Mouse (Mus musculus) layer of hippocampus, adult 9-10 months (tissue): ENCODE data around the gene Gm12169.
"Not testable (repeated sequence)": the region's sequence is repeated elsewhere in the genome, so short reads cannot be mapped to it uniquely, and the experiment has no call there.

Source experiments
- DNase-seq: peaks from one replicate; pipeline ENCODE4 v3.0.0; 2022; ENCODE audit warnings: low spot score

Gene Gm12169

DNA sequence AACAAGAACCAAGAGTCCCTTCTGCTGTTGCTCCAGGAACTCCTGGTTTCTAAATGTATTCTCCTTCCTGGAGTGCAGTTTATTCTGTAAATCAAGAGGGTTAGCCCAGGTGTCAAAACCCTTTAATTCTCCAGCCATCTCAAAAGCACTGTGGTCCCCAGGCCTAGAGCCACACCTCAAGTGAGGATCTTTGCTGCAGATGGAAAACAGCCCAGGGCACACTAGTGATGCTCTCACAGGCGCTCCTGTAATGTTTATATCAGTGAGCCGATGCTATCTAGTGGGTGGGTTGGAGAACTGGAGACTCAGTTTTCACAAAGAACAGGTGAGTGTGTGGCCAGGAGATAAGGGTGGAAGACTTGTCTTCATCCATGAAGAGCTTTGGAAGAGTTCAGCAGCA is at the start of gene Gm12169:
Gm12169 (plus strand) TSS at position 301 of the 400 bp plus-strand sequence.
- no peak for DNase-seq

DNA sequence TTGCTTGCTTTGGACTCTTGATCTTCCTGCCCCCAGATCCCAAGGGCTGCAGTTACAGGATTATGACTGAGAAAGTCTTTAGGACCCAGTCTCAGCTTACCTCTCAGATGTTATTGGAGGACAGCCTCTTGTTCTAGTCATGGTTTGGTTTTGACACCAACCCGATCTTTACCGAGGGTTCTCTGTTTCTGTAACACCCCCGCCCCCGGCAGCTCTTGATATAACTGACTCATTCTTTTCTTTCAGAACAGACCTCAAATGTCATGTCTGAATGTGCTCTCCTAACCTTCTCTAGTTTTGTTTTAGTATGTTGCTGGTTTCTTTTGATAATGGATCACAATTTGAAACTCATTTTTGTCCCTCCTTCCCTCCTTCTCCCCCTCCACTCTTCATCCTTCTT is 49.8 kb upstream of the Gm12169 start:
- no peak for DNase-seq

DNA sequence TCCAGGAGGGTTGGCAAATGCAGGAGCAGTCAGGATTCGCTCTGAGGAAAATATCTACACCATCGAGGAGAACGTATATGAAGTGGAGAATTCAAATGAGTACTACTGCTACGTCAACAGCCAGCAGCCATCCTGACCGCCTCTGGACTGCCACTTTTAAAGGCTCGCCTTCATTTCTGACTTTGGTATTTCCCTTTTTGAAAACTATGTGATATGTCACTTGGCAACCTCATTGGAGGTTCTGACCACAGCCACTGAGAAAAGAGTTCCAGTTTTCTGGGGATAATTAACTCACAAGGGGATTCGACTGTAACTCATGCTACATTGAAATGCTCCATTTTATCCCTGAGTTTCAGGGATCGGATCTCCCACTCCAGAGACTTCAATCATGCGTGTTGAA is 44.7 kb upstream of the Gm12169 start:
- no peak for DNase-seq

DNA sequence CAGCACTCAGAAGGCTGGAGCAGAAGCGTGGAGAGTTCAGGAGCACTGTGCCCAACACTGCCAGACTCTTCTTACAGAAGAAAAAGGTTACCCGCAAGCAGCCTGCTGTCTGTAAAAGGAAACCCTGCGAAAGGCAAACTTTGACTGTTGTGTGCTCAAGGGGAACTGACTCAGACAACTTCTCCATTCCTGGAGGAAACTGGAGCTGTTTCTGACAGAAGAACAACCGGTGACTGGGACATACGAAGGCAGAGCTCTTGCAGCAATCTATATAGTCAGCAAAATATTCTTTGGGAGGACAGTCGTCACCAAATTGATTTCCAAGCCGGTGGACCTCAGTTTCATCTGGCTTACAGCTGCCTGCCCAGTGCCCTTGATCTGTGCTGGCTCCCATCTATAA is 43.5 kb upstream of the Gm12169 start:
- DNase-seq = peak; percentile 26

- no peak for DNase-seq
Observed at GRCm38 (mm10) chr11:46488231-46488630, 35.8 kb upstream of the Gm12169 start.

DNA sequence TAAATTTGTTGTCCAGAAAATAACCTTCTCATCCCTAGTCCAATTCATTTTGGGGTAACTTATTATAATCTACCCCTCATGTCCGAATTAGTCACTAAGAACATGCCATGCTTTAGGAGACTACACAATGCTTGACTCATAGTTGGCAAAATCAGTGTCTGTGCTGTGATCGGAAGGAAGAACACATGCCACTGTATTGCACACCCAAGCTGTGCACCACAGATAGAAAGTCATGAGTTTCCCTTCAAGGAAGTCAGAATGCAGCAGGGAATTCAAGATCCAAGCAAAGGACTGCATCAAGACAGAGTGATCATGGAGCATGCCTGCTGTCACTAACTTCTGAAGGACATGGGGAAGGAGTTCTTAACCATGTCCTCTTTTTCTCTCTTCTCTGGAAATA is 35.4 kb upstream of the Gm12169 start:
- no peak for DNase-seq

- DNase-seq = no peak
Observed at GRCm38 (mm10) chr11:46507146-46507545, 16.9 kb upstream of the Gm12169 start.

DNA sequence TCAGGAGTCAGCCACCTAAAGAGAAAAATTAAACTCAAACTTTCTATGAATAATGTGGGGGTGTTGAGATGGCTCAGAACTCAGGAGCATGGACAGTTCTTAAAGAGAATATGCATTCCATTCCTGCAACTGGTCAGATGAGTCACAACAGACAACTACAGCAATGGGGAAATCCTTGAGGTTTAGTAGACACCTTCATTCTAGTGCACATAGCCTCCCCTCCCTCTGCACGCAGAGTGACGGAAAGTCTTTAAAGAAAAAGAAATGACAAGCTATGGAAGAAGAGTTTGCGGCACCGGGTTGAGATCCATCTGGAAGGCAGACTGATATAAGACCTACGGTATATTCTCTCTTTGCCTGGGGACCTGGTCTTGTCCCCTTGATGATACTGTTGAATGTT is 14.1 kb upstream of the Gm12169 start:
- no peak for DNase-seq

DNA sequence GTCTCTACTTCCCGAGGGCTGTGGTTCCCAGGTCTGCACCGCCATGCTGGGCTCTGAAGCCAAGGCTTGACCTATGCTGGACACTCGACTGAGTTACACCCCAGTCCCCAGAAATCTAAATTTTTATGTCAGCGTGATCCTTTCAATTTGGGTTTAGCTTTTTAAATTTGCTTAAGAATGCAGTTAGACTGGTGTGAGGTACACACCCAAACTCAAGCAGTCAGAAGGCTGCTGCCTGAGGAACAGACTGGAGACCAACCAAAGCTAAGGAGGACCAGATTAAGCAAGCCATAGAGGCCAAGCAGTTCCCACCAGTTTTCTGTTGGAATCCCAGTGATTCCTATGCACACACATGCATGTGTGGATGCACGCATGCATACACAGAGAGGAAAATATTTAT is 2.7 kb upstream of the Gm12169 start:
- not testable (repeated sequence) for DNase-seq

DNA sequence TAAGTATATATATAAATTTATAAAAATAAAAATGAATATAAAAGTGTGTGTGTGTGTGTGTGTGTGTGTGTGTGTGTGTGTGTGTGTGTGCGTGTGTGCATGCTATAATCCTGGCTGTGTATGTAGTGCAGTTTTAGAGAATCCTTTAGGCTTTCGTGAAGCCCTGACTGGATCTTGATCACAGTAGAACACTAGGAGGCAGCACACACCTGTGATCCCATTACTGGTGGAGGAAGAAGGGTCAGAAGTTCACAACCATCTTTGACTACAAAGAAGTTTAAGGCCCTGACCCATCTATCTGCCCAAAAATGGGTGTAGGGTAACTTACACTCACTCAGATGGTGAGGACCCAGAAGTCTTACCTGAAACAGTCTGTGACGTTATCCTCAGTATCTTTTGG is 1.3 kb upstream of the Gm12169 start:
- DNase-seq = no peak

GRCm38 (mm10) chr11:46530149-46530548 is 6.1 kb downstream of the Gm12169 start:
- DNase-seq = no peak

- no peak for DNase-seq
Observed at GRCm38 (mm10) chr11:46536978-46537377, 13.0 kb downstream of the Gm12169 start.

- no peak for DNase-seq
Observed at GRCm38 (mm10) chr11:46543530-46543929, 19.5 kb downstream of the Gm12169 start.

DNA sequence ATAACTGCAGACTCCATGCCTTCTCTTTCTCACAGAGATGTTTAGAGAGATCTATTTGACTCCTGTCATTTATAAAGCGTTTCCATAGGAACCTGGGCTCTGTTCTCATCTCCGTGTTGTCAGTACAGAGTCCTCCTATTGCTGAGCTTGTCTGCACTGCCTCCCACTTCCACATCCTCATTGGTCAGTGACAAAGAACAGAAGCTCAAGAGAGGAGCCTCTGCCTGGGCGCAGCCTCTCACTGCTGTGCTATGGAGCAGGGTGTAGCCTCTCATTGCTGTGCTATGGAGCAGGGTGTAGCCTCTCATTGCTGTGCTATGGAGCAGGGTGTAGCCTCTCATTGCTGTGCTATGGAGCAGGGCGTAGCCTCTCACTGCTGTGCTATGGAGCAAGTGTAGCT is 25.7 kb downstream of the Gm12169 start:
- no peak for DNase-seq

DNA sequence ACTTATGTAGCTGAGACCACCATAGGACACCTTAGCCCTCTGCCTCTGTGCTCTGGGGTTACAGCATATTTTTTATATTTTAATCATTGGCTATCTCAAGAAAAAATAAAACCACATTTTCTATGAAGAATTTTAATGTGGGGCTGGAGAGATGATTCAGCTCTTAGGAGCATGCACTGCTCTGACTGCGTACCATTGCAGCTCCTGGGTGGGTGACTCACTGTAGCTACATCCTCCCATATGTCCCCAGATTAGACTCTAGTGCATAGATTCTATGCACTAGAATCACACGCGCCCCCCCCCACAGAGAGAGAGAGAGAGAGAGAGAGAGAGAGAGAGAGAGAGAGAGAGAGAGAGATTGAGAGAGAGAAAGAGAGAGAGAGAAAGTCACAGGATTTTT is 28.7 kb downstream of the Gm12169 start:
- no peak for DNase-seq

- no peak for DNase-seq
Observed at GRCm38 (mm10) chr11:46561096-46561495, 37.1 kb downstream of the Gm12169 start.

DNA sequence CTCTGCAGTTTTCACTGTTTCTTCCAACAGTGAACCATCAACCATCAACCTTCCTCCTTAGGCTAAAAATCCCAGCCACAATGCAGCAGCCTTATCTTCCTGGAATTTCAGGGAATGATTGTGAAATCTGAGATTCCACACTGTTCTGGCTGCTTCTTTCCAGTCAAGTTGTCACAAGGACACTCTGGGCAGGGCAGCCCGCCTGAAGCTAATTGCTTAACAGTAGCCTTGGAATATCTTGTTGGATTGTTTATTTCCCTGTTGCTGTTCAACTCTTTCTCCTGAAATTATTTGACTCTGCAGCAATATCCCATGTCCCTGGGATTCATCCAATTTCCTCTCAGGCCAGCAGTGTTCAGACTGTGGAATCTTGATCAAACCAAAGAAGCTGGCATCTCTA is 40.7 kb downstream of the Gm12169 start:
- no peak for DNase-seq

DNA sequence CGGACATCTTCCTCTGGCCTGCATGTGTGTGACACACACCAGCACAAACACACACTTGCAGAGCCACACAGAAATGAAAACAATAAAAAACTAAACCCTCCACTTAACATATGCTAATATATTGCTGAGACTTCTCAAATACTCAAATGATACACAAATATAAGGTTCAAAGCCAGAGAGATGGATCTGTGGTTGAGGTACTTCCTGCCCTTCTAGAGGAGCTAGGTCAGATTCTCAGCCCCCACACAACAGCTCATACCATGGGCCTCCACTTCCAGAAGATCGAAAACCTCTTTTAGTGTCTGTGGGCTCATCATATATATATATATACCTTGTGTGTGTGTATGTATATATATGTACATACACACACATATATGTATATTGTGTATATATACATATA is 42.0 kb downstream of the Gm12169 start:
- no peak for DNase-seq

GRCm38 (mm10) chr11:46569107-46569506 is 45.1 kb downstream of the Gm12169 start:
- no peak for DNase-seq

GRCm38 (mm10) chr11:46571327-46571726 is 47.3 kb downstream of the Gm12169 start, which contains the start of gene BC053393:
Gene BC053393, plus strand, starts transcription at chr11:46571536.
- DNase-seq = no peak

DNA sequence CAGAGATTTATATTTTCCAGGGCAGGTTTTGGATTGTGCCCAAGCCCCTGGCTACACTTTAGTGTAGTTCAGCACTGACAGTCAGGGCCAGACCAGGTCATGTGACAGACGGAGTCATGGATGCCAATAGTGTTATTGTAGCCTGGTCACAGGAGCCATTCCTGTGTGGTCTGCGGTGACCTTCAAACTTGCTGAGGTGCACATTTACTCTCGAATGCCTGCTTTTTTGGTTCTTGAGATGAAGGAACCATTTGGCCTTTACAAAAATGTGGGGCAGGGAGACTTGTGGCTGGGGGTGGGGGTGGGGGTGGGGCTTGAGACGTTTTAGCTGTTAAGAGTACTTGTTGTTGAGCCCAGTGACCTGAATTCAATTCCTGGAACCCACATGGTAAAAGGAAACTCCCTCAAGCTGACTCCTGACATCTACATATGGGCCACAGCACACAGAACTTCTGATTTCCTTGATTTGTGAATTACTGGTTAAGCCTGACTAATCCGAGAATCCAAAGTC is 54.8 kb downstream of the Gm12169 start:
- DNase-seq = no peak

GRCm38 (mm10) chr11:46580428-46580827 is 56.4 kb downstream of the Gm12169 start:
- no peak for DNase-seq

- no peak for DNase-seq
Observed at GRCm38 (mm10) chr11:46582741-46583140, 58.7 kb downstream of the Gm12169 start.
